Mouse (Mus musculus) embryonic facial prominence, embryonic 11.5 days (tissue): ENCODE results near the gene Usp10. TPM values are rescaled to one million over a fixed set of nuclear protein-coding genes. Genes with fewer than 3 reads are reported as not detected.

ENCODE experiments used
- ATAC-seq: fragments of 200-750 bp; cut with Nextera tagmentation; replicated peaks from 2 replicates; pipeline ENCODE4 v1.8.0; 2017; ENCODE audit warnings: low read depth; ENCODE audit not compliant: insufficient number of reproducible peaks, low FRiP score, low TSS enrichment
- DNase-seq: peaks from one replicate; pipeline ENCODE4 v3.0.0-alpha.2; 2015; ENCODE audit warnings: low spot score
- H3K27ac ChIP-seq: fragments of 300-500 bp; sonication (generic); replicated peaks from 2 replicates; pipeline ENCODE4 v1.5.1; 2014; ENCODE audit warnings: mild to moderate bottlenecking, low read depth, low read length, control low read depth
- H3K27me3 ChIP-seq: fragments of 300-500 bp; sonication (generic); 2 replicates; pipeline ENCODE4 v1.6.1; 2014; ENCODE audit warnings: mild to moderate bottlenecking, low read length, moderate library complexity, mixed read lengths; ENCODE audit not compliant: control insufficient read depth, insufficient read depth
- H3K36me3 ChIP-seq: fragments of 300-500 bp; sonication (generic); replicated peaks from 2 replicates; pipeline ENCODE4 v1.6.1; 2014; ENCODE audit warnings: low read depth, mild to moderate bottlenecking, low read length, moderate library complexity, mixed read lengths; ENCODE audit not compliant: control insufficient read depth, insufficient read depth
- H3K4me1 ChIP-seq: fragments of 300-500 bp; sonication (generic); 2 replicates; pipeline ENCODE4 v1.6.1; 2014; ENCODE audit warnings: low read length, mixed read lengths; ENCODE audit not compliant: control insufficient read depth, insufficient read depth
- H3K4me2 ChIP-seq: fragments of 300-500 bp; sonication (generic); 2 replicates; pipeline ENCODE4 v1.6.1; 2014; ENCODE audit warnings: low read depth, mild to moderate bottlenecking, control low read depth, low read length, moderate library complexity
- H3K4me3 ChIP-seq: fragments of 300-500 bp; sonication (generic); 2 replicates; pipeline ENCODE4 v1.5.1; 2014; ENCODE audit warnings: low read depth, low read length, control low read depth
- H3K9ac ChIP-seq: fragments of 300-500 bp; sonication (generic); replicated peaks from 2 replicates; pipeline ENCODE4 v1.6.1; 2014; ENCODE audit warnings: mild to moderate bottlenecking, control low read depth, low read length
- H3K9me3 ChIP-seq: fragments of 300-500 bp; sonication (generic); replicated peaks from 2 replicates; pipeline ENCODE4 v1.6.1; 2016; ENCODE audit warnings: mild to moderate bottlenecking, low read length, inconsistent platforms, mixed read lengths; ENCODE audit not compliant: control insufficient read depth
- WGBS: fragments of 180-500 bp; shearing (Covaris S2); extraction: QIAGEN DNeasy Blood & Tissue Kit; methylation state at CpG from one replicate; pipeline ENCODE4 v1.1.7; 2014; 5-methylcytosine and 5-hydroxymethylcytosine counted together
- polyA plus RNA-seq: library from polyadenylated mRNA; unstranded; fragments of >200 nt; fragmentation: Nextera tagmentation; extraction: Ambion mirVana; gene quantifications from 2 replicates; pipeline ENCODE4 v1.2.1, GENCODE M21; 2014

Usp10 gene
- polyA plus RNA-seq, 1 experiment from 2014 or later = 143 TPM

DNA sequence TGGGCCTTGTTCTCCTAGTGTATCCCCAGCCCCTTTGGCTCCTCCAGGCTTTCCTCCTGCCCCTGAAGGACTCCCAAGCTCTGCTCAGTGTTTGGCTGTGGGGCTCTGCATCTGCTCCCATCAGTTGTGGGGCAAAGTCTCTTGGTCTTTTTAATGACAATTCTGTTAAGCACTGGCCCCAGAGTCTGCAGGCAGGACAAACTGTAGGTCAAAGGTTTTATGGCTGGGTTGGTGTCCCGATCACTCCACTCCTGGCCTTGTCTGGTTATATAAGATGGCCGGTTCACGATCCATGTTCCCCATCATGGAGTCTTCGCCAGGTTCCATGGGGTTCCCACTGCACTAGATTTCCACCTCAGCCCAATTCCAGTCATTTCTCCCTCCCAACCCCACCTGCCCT is 23.5 kb downstream of the Usp10 start:
- DNase-seq (no peak), ATAC-seq (no peak)
- WGBS = 94% methylated on average over 4 of the region's 4 CpGs
- Histone ChIP-seq H3K27me3 (no peaks in the 10 kb centered on the region), H3K9ac (no peak overlapping the region), H3K27ac (no peak overlapping the region), H3K4me1 (no peaks in the 10 kb centered on the region), H3K9me3 (no peaks in the 10 kb centered on the region), H3K4me2 (no peak overlapping the region), H3K36me3 (no peaks in the 10 kb centered on the region; the same call in 1 of the 2 replicates), H3K4me3 (no peak overlapping the region)

DNA sequence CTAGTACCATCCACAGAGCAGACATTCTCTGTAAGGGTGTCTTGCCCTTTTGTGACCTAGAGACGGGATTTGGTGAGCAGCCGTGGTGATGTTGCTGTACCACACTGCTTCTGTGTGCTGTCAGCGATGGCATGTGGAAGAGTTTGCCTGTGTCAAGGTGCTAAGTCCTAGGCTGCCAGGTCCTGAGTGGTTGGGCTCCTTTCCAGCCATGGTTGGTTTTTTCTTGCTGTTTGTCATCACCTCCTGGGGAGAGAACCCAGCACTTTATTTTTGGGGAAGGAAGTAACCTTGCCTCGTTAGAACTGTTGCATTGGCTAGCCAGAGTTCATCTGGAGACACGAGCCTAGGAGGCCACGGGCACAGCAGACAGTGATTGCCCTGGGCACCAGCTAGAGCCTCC is 25.4 kb downstream of the Usp10 start:
- no peaks in the 10 kb centered on the region; the same call in 1 of the 2 replicates for H3K36me3 ChIP-seq
- no peak overlapping the region for H3K9ac ChIP-seq
- no peak for ATAC-seq
- H3K27me3 ChIP-seq = no peaks in the 10 kb centered on the region
- no peaks in the 10 kb centered on the region for H3K4me1 ChIP-seq
- 79% methylated on average over 6 of the region's 6 CpGs for WGBS
- H3K4me3 ChIP-seq = no peak overlapping the region
- no peak for DNase-seq
- no peak overlapping the region for H3K27ac ChIP-seq
- no peaks in the 10 kb centered on the region for H3K9me3 ChIP-seq
- H3K4me2 ChIP-seq = no peak overlapping the region

- Histone ChIP-seq H3K27me3 (no peaks in the 10 kb centered on the region), H3K27ac (no peak overlapping the region), H3K9me3 (no peaks in the 10 kb centered on the region), H3K4me2 (no peak overlapping the region), H3K9ac (no peak overlapping the region), H3K4me3 (no peak overlapping the region), H3K36me3 (peaks cover 7% of the 10 kb centered on the region), H3K4me1 (no peaks in the 10 kb centered on the region)
- DNase-seq (no peak), ATAC-seq (no peak)
- WGBS = 93% methylated on average over 7 of the region's 7 CpGs
Observed at GRCm38 (mm10) chr8:119938481-119938880, 28.3 kb downstream of the Usp10 start.

GRCm38 (mm10) chr8:119939336-119939735 is 29.2 kb downstream of the Usp10 start:
- ATAC-seq (no peak), DNase-seq (no peak)
- no peak overlapping the region for H3K27ac ChIP-seq
- no peaks in the 10 kb centered on the region for H3K4me1 ChIP-seq
- 90% methylated on average over 2 of the region's 2 CpGs for WGBS
- no peaks in the 10 kb centered on the region for H3K27me3 ChIP-seq
- no peaks in the 10 kb centered on the region for H3K9me3 ChIP-seq
- no peak overlapping the region for H3K4me3 ChIP-seq
- no peak overlapping the region for H3K4me2 ChIP-seq
- peaks cover 7% of the 10 kb centered on the region for H3K36me3 ChIP-seq
- H3K9ac ChIP-seq = no peak overlapping the region

DNA sequence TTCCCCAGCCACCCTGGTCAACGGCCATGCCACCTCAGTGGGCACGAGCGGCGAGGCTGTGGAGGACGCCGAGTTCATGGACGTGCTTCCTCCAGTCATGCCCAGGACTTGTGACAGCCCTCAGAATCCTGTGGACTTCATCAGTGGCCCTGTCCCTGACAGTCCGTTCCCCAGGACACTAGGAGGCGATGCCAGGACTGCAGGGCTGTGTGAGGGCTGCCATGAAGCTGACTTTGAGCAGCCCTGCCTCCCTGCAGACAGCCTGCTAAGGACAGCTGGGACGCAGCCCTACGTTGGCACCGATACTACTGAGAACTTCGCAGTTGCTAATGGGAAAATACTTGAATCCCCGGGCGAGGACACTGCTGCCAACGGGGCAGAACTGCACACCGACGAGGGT is 31.3 kb downstream of the Usp10 start:
- Histone ChIP-seq H3K27me3 (no peaks in the 10 kb centered on the region), H3K4me3 (no peak overlapping the region), H3K9ac (no peak overlapping the region), H3K9me3 (no peaks in the 10 kb centered on the region), H3K4me1 (no peaks in the 10 kb centered on the region), H3K36me3 (peaks cover 7% of the 10 kb centered on the region), H3K4me2 (no peak overlapping the region), H3K27ac (no peak overlapping the region)
- WGBS = 93% methylated on average over 18 of the region's 18 CpGs
- DNase-seq (no peak), ATAC-seq (no peak)

DNA sequence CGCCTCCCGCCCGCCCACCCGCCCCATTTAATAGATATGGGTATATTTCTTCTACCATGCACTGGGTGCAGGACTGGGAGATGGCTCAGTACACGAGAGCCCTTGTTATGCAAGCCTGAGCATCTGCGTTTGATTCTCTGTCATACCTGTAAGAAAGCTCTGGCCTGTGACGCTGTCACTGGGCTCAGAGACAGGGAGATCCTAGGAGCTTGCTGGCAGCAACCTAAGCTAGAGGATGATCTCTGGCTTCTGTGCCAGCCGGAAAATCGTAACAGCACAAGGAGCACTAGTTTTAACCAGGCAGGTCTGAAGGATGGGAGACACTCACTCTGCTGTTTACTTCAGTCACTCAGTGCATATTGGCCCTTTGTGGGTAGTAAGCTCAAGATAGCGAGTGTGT is 33.5 kb downstream of the Usp10 start:
- 90% methylated on average over 10 of the region's 10 CpGs for WGBS
- no peaks in the 10 kb centered on the region for H3K4me1 ChIP-seq
- DNase-seq = no peak
- no peaks in the 10 kb centered on the region for H3K9me3 ChIP-seq
- no peak overlapping the region for H3K4me3 ChIP-seq
- H3K27ac ChIP-seq = no peak overlapping the region
- no peak overlapping the region for H3K9ac ChIP-seq
- H3K27me3 ChIP-seq = no peaks in the 10 kb centered on the region
- ATAC-seq = no peak
- H3K36me3 ChIP-seq = peaks cover 12% of the 10 kb centered on the region
- no peak overlapping the region for H3K4me2 ChIP-seq

DNA sequence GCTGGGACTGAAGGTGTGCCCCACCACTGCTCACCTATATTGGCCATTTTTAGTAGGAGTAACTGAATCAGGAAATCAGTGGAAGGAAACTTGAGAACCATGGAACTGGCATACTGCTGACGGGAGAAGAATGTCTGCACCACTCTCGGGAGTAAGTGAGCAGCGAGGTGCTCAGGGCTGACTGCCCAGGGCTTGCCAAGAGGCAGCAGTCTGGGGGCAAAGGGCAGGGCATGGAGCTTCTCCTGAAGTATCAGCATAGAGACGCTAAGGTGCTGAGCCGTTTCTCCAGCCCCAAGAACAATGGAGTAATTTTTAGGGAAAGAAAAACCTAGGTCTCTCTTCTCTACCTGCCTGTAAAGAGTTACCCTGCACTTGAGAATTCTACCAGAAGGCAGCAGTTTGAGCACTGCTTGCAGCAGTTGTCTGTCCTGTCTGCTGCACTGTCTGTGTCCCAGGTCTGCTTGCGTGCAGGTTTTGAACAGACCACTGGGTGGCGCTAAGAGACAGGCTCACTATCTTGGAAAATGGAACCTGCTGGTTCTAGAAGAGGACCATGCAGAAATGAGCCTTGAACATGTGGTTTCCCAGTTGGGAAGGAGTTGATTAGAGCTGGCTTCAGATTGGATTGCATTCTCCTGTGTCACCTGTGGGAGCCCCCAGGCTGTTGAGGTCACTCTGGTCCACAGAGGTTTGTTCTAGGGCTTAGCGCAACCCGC is 34.1 kb downstream of the Usp10 start:
- no peaks in the 10 kb centered on the region for H3K9me3 ChIP-seq
- 65% methylated on average over 9 of the region's 9 CpGs for WGBS
- DNase-seq (peak; percentile 79), ATAC-seq (peak; percentile 32; the same call in 1 of the 2 replicates)
- H3K9ac ChIP-seq = no peak overlapping the region
- H3K36me3 ChIP-seq = peaks cover 12% of the 10 kb centered on the region
- H3K27ac ChIP-seq = no peak overlapping the region
- H3K4me3 ChIP-seq = no peak overlapping the region
- H3K27me3 ChIP-seq = no peaks in the 10 kb centered on the region
- H3K4me2 ChIP-seq = no peak overlapping the region
- no peaks in the 10 kb centered on the region for H3K4me1 ChIP-seq

DNA sequence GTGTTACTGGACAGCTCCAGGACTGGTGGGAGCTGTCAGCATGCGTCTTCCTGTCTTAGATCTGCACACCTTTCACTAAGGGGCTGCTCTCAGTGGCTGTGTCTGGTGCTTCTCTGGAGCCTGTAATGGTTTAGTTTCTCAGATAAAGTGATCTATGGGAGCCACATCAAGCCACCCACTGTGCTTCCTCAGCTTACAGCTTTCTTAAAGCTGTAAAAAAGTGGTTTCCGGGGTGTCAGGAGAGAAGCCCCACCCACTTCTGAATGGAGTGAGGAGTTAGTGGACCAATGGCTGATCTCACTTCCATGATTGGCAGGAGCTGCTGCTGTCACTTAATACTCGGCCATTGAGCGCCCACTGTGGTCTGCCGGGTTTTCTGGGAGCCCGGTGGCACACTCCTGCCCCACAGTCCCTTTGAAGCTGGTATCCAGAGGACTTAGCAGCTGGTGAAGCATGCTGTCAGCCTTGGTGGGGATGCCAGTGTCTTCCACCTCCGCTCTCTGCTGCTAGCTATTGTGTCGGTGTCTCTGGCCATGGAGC is 36.2 kb downstream of the Usp10 start:
- Histone ChIP-seq H3K36me3 (peaks cover 10% of the 10 kb centered on the region), H3K27ac (no peak overlapping the region), H3K27me3 (no peaks in the 10 kb centered on the region), H3K9me3 (no peaks in the 10 kb centered on the region), H3K4me3 (no peak overlapping the region), H3K4me2 (no peak overlapping the region), H3K4me1 (no peaks in the 10 kb centered on the region), H3K9ac (no peak overlapping the region)
- no peak for ATAC-seq
- DNase-seq = no peak
- 87% methylated on average over 8 of the region's 8 CpGs for WGBS
